Mouse (Mus musculus): ENCODE measurements around the gene Trpm3. TPM values are rescaled to one million over a fixed set of nuclear protein-coding genes. Genes with fewer than 3 reads are reported as not detected.

Gene Trpm3
- polyA plus RNA-seq, 1 experiment, result 0.08 TPM

DNA sequence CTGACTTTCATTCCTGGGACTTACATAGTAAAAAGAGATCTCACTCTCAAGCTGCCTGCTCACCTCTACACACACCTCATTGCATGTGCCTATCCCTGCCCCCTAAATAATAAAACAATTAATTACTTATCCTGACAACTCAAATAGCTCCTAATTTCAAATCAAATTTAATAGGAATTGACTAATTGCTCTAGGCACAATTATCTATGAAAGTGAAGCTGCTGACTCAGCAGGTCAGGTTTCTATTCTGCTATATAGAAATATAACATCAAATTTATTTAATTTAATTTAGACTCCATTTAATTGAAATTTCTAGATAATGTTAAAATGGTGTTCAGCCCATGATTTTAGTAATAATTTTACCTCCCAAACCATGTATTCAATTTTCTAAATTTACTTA is 566.6 kb downstream of the Trpm3 start:
- TF ChIP-seq CTCF (IDR thresholded peaks at IDR 0.05; ENCODE audit: extremely low read depth, insufficient read depth, insufficient read length, insufficient replicate concordance), result no peak
- no peak for TF ChIP-seq POLR2A (IDR thresholded peaks at IDR 0.05; ENCODE audit: low read depth, low read length)
- H3K36me3 ChIP-seq (ENCODE audit: control insufficient read depth, insufficient read depth, low read length), result no peaks in the 10 kb centered on the region
- no peaks in the 10 kb centered on the region for H3K4me1 ChIP-seq (ENCODE audit: control insufficient read depth, insufficient read depth, insufficient read length)
- no peaks in the 10 kb centered on the region for H3K27me3 ChIP-seq (ENCODE audit: control insufficient read depth, insufficient read depth, low read length)
- H3K4me3 ChIP-seq (ENCODE audit: extremely low read depth, insufficient read depth, insufficient read length), result no peak overlapping the region
- no peak for DNase-seq (ENCODE audit: low read depth in 1 of 2, low spot score in 2 of 2)
- H3K27ac ChIP-seq (ENCODE audit: insufficient read depth, low read length), result no peak overlapping the region

DNA sequence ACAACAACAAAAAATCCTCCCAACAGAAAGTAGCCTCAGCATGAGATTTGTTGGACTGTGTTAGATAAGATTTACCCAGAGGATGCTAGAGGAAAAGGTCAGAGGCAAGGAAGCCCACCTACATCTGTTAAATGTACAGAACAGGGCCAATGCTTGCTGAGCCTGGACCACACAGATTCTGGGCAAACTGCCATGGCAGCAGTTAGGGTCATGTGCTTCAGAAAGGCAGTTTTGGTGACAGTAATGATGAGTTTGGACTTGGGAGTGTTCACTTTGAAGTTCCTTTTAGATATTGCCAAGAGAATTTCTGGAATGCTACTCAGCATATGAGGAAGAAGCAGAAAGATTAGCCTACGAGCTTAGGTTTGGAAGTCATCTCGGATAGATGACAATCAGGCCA is 580.2 kb downstream of the Trpm3 start:
- WGBS, result 81% methylated on average over 2 of the region's 2 CpGs
- H3K4me1 ChIP-seq (ENCODE audit: control insufficient read depth, insufficient read depth, insufficient read length), result no peaks in the 10 kb centered on the region
- TF ChIP-seq CTCF (IDR thresholded peaks at IDR 0.05; ENCODE audit: extremely low read depth, insufficient read depth, insufficient read length, insufficient replicate concordance) (no peak), POLR2A (IDR thresholded peaks at IDR 0.05; ENCODE audit: low read depth, low read length) (no peak)
- H3K4me3 ChIP-seq (ENCODE audit: extremely low read depth, insufficient read depth, insufficient read length), result no peak overlapping the region
- no peaks in the 10 kb centered on the region for H3K27me3 ChIP-seq (ENCODE audit: control insufficient read depth, insufficient read depth, low read length)
- DNase-seq (ENCODE audit: low read depth in 1 of 2, low spot score in 2 of 2), result no peak
- H3K27ac ChIP-seq (ENCODE audit: insufficient read depth, low read length), result no peak overlapping the region
- H3K36me3 ChIP-seq (ENCODE audit: control insufficient read depth, insufficient read depth, low read length), result no peaks in the 10 kb centered on the region

DNA sequence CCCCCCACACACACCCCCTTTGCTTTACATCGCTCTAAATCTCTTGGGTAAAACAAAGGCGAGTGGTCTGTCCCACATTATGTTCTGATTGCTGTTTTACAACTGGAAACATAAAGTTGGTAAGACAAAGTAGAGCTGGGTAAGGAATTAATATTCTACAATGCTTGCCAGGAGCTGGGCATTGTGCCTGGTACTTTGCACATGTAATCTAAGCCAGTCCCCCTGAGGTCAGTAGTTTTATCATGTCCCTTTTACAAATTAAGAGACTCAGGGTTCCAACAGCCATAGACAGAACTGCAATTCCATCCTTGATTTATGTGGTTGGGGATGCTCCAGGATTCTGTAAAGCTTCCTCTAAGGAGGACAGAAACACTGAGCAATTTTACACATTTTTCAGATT is 591.0 kb downstream of the Trpm3 start:
- H3K36me3 ChIP-seq (ENCODE audit: control insufficient read depth, insufficient read depth, low read length), result no peaks in the 10 kb centered on the region
- WGBS, result 76% methylated on average over 2 of the region's 2 CpGs
- DNase-seq (ENCODE audit: low read depth in 1 of 2, low spot score in 2 of 2), result no peak
- H3K4me3 ChIP-seq (ENCODE audit: extremely low read depth, insufficient read depth, insufficient read length), result no peak overlapping the region
- TF ChIP-seq POLR2A (IDR thresholded peaks at IDR 0.05; ENCODE audit: low read depth, low read length), result no peak
- TF ChIP-seq CTCF (IDR thresholded peaks at IDR 0.05; ENCODE audit: extremely low read depth, insufficient read depth, insufficient read length, insufficient replicate concordance), result no peak
- H3K27ac ChIP-seq (ENCODE audit: insufficient read depth, low read length), result no peak overlapping the region
- H3K27me3 ChIP-seq (ENCODE audit: control insufficient read depth, insufficient read depth, low read length), result no peaks in the 10 kb centered on the region
- H3K4me1 ChIP-seq (ENCODE audit: control insufficient read depth, insufficient read depth, insufficient read length), result no peaks in the 10 kb centered on the region

DNA sequence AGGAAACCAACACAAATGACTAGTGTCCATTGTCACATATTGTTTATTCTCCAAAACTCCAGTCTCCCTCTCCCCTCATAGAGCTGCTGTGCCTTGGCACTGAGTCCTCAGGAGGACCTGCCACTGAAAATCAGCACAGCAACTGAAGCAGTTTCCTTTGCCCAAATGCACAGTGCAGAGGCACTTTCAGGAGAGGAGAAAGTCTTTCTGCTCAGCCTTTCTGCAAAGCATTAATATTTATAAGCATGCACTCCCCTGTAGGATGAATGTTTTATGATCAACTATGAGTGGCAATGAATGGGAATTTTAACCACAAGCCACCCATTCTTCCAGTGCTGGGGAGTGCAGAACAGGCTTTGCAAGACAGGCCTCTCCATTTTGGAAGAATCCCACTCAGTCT is 592.1 kb downstream of the Trpm3 start:
- H3K36me3 ChIP-seq (ENCODE audit: control insufficient read depth, insufficient read depth, low read length), result no peaks in the 10 kb centered on the region
- no peak overlapping the region for H3K27ac ChIP-seq (ENCODE audit: insufficient read depth, low read length)
- TF ChIP-seq CTCF (IDR thresholded peaks at IDR 0.05; ENCODE audit: extremely low read depth, insufficient read depth, insufficient read length, insufficient replicate concordance), result no peak
- no peaks in the 10 kb centered on the region for H3K27me3 ChIP-seq (ENCODE audit: control insufficient read depth, insufficient read depth, low read length)
- no peak overlapping the region for H3K4me3 ChIP-seq (ENCODE audit: extremely low read depth, insufficient read depth, insufficient read length)
- no peak for DNase-seq (ENCODE audit: low read depth in 1 of 2, low spot score in 2 of 2)
- no peaks in the 10 kb centered on the region for H3K4me1 ChIP-seq (ENCODE audit: control insufficient read depth, insufficient read depth, insufficient read length)

DNA sequence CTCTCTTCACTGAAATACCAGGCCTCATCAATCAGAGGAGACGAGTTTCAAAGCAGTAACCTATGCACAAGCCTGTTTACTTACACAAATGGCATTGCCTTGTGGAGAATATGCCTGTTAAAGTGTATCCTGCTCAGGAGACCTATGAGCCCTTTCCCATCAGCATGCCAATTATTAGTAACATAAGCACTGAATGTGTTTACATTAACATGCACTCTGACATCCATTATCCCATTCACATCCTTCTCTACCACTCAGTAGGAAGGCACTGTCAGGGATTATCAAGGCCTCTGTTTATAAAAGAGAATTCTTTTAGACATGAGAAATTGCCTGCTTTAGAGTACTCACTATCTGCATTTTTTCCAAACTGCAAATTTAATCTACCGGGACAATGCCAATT is 598.0 kb downstream of the Trpm3 start:
- H3K4me1 ChIP-seq (ENCODE audit: control insufficient read depth, insufficient read depth, insufficient read length), result no peaks in the 10 kb centered on the region
- no peaks in the 10 kb centered on the region for H3K36me3 ChIP-seq (ENCODE audit: control insufficient read depth, insufficient read depth, low read length)
- H3K4me3 ChIP-seq (ENCODE audit: extremely low read depth, insufficient read depth, insufficient read length), result no peak overlapping the region
- H3K27me3 ChIP-seq (ENCODE audit: control insufficient read depth, insufficient read depth, low read length), result no peaks in the 10 kb centered on the region
- TF ChIP-seq POLR2A (IDR thresholded peaks at IDR 0.05; ENCODE audit: low read depth, low read length) (no peak), CTCF (IDR thresholded peaks at IDR 0.05; ENCODE audit: extremely low read depth, insufficient read depth, insufficient read length, insufficient replicate concordance) (no peak)
- no peak overlapping the region for H3K27ac ChIP-seq (ENCODE audit: insufficient read depth, low read length)
- no peak for DNase-seq (ENCODE audit: low read depth in 1 of 2, low spot score in 2 of 2)
- WGBS, result 78% methylated on average over 2 of the region's 2 CpGs

DNA sequence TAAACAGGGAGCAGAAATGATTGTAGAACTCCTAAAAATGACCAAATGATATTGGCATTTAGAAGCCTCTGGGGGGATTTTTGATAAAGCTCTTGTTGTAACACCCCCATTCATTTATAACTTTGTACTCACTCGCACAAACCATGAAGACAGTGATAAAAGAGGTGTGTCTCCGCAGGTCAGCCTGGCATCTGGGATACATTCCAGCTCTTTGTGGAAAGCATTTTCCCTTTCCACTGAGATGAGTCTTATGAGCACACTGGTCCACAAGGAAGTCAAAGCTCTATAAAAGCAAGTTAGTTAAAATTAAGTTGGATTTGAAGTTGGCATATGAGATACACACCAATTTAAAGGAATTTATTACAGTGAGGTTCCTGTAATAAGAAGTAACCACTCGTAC is 600.4 kb downstream of the Trpm3 start:
- 86% methylated on average over 3 of the region's 3 CpGs for WGBS
- no peak overlapping the region for H3K4me3 ChIP-seq (ENCODE audit: extremely low read depth, insufficient read depth, insufficient read length)

DNA sequence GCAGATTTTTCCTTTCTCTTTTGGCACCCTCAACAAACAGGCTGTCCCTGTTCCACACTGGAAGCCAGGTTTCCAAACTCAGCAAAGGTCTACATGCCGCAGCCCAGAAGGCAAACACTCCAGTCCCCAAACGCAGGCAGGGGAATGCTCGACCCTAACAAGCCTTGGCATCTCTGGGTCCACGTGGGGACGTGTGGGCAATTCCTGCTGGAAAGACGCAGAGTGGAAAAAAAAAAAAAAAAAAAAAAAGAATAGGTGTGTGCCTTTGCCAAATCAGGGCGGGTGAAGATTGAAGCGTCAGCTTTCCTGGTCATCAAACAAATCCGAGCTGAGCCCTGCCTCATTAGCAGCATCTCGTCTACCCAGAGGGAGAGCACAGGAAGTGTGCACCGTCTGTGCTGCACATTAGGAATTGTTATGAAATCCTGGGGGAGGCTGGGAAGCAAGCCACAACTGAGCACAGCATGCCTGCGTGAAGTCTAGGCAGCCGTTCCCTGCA is 614.5 kb downstream of the Trpm3 start:
- WGBS, result 70% methylated on average over 13 of the region's 13 CpGs
- no peak overlapping the region for H3K4me3 ChIP-seq (ENCODE audit: extremely low read depth, insufficient read depth, insufficient read length)
- H3K27me3 ChIP-seq (ENCODE audit: control insufficient read depth, insufficient read depth, low read length), result no peaks in the 10 kb centered on the region
- TF ChIP-seq POLR2A (IDR thresholded peaks at IDR 0.05; ENCODE audit: low read depth, low read length) (no peak), CTCF (IDR thresholded peaks at IDR 0.05; ENCODE audit: extremely low read depth, insufficient read depth, insufficient read length, insufficient replicate concordance) (no peak)
- H3K36me3 ChIP-seq (ENCODE audit: control insufficient read depth, insufficient read depth, low read length), result no peaks in the 10 kb centered on the region
- no peaks in the 10 kb centered on the region for H3K4me1 ChIP-seq (ENCODE audit: control insufficient read depth, insufficient read depth, insufficient read length)
- DNase-seq (ENCODE audit: low read depth in 1 of 2, low spot score in 2 of 2), result no peak
- H3K27ac ChIP-seq (ENCODE audit: insufficient read depth, low read length), result no peak overlapping the region

More for the DNA sequence above, 600.4 kb downstream of the Trpm3 start:
- DNase-seq (ENCODE audit: low read depth in 1 of 2, low spot score in 2 of 2), result no peak
- Histone ChIP-seq H3K36me3 (ENCODE audit: control insufficient read depth, insufficient read depth, low read length) (no peaks in the 10 kb centered on the region), H3K27me3 (ENCODE audit: control insufficient read depth, insufficient read depth, low read length) (no peaks in the 10 kb centered on the region), H3K27ac (ENCODE audit: insufficient read depth, low read length) (no peak overlapping the region), H3K4me1 (ENCODE audit: control insufficient read depth, insufficient read depth, insufficient read length) (no peaks in the 10 kb centered on the region)
- TF ChIP-seq CTCF (IDR thresholded peaks at IDR 0.05; ENCODE audit: extremely low read depth, insufficient read depth, insufficient read length, insufficient replicate concordance) (no peak), POLR2A (IDR thresholded peaks at IDR 0.05; ENCODE audit: low read depth, low read length) (no peak)

Measured in spleen, adult 2 months (tissue).